Mouse (Mus musculus): ENCODE results near the gene Olfr1314. TPM values are rescaled to one million over a fixed set of nuclear protein-coding genes. Genes with fewer than 3 reads are reported as not detected.

Gene Olfr1314
- not detected in 2 replicates for polyA plus RNA-seq (2015; fragmentation: Nextera tagmentation; extraction: Ambion mirVana)

DNA sequence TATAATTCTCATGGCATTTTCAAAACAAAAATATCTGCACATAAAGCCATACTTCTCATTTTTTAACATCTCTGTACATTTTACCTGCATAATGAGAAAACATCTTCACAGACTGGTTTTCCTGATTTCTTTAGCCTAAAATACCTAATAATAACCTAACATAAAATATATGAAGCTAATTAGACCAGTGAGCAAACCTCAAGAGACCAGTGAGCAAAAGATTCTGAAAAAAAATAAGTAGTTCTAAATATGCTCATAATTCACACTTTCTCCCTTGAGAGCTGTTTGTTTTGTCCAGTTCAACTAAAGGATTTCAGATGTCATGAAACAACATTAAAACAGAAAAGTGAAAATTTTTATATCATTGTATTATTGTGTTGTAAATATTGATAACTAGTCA is at the start of gene Olfr1314:
TSS of gene Olfr1314 (minus strand) at position 101 of the 400 bp plus-strand sequence.
- Histone ChIP-seq H3K4me1 (no peaks in the 10 kb centered on the region), H3K36me3 (ENCODE audit: poor library complexity, severe bottlenecking) (no peaks in the 10 kb centered on the region), H3K9ac (no peak within 1 kb of the TSS), H3K4me2 (no peak within 1 kb of the TSS), H3K27me3 (no peaks in the 10 kb centered on the region), H3K27ac (no peak within 1 kb of the TSS), H3K9me3 (replicated peaks) (no peaks in the 10 kb centered on the region), H3K4me3 (no peak within 1 kb of the TSS)
- ATAC-seq = no peak

DNA sequence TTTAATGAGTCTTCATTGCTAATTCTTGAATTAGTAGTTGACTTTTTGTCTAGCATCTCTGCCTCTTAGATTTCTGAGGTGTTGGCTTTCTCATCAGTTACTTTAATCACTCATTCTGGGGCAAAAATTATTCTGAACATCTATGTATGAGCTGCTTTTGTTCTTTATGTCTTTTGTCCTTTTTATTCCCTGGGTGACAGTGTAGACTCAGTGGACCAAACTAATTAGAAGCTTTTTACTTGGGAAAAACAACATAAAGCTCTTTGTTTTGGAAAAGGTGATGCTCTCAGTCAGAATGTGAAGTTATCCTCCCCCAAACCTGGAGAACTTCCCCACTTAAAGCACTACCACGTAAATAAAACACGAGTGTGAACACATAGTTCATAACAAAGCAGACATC is 43.4 kb upstream of the Olfr1314 start, which contains the start of gene Olfr1317:
TSS of gene Olfr1317 (plus strand) at position 301 of the 400 bp plus-strand sequence.
- H3K4me1 ChIP-seq = no peaks in the 10 kb centered on the region
- ATAC-seq = no peak
- WGBS = 78% methylated on average over 2 of the region's 2 CpGs

DNA sequence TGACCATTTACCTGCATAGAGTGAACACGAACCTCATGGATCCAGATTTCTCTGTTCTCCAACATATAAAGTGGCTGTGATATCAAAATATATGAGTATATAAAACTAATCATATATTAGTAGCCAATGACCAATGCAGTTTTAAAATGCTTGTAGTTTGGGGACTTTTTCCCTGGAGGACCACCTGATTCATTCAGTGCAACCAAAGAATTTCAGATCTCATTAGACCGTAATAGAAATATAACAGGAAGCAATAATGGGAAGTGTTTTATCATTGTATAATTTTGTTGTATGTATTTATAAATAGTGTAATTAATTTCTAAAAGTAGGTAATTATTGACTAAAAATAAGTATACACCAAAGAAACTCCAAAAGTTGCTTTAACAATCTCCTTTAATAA is 38.3 kb upstream of the Olfr1314 start, which contains the start of gene Olfr1316:
TSS of gene Olfr1316 (minus strand) at position 101 of the 400 bp plus-strand sequence.
- Histone ChIP-seq H3K4me1 (no peaks in the 10 kb centered on the region), H3K4me3 (no peak within 1 kb of the TSS), H3K4me2 (no peak within 1 kb of the TSS), H3K27me3 (no peaks in the 10 kb centered on the region), H3K36me3 (ENCODE audit: poor library complexity, severe bottlenecking) (no peaks in the 10 kb centered on the region), H3K9me3 (replicated peaks) (no peaks in the 10 kb centered on the region), H3K27ac (no peak within 1 kb of the TSS), H3K9ac (no peak within 1 kb of the TSS)
- WGBS = 93% methylated on average over 2 of the region's 2 CpGs
- ATAC-seq = no peak

More for the DNA sequence above, 43.4 kb upstream of the Olfr1314 start, which contains the start of gene Olfr1317:
- Histone ChIP-seq H3K9me3 (replicated peaks) (no peaks in the 10 kb centered on the region), H3K4me3 (no peak within 1 kb of the TSS), H3K27me3 (no peaks in the 10 kb centered on the region), H3K27ac (no peak within 1 kb of the TSS), H3K36me3 (ENCODE audit: poor library complexity, severe bottlenecking) (no peaks in the 10 kb centered on the region), H3K9ac (no peak within 1 kb of the TSS), H3K4me2 (no peak within 1 kb of the TSS)

DNA sequence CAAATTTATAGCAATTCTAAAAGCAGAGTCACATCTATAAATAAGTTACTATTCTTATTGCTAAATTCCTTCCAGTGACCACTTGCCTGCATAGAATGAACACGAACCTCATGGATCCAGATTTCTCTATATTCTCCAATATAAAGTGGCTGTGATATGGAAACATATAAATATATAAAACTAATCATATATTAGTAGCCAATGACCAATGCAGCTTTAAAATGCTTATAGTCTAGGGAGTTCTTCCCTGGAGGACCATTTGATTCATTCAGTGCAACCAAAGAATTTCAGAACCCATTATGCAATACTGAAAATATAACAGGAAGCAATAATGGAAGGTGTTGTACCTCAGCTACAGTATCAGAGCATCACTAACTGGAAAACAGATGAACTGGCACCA is 18.8 kb upstream of the Olfr1314 start, which contains the start of gene Olfr1315-ps1:
TSS of gene Olfr1315-ps1 (minus strand) at position 101 of the 400 bp plus-strand sequence.
- H3K27ac ChIP-seq = no peak within 1 kb of the TSS
- no peaks in the 10 kb centered on the region for H3K4me1 ChIP-seq
- H3K4me2 ChIP-seq = no peak within 1 kb of the TSS
- H3K9ac ChIP-seq = no peak within 1 kb of the TSS
- H3K9me3 ChIP-seq (replicated peaks) = no peaks in the 10 kb centered on the region
- H3K27me3 ChIP-seq = no peaks in the 10 kb centered on the region
- H3K4me3 ChIP-seq = no peak within 1 kb of the TSS
- no peaks in the 10 kb centered on the region for H3K36me3 ChIP-seq (ENCODE audit: poor library complexity, severe bottlenecking)
- no peak for ATAC-seq
- 82% methylated on average over 1 of the region's 1 CpGs for WGBS

DNA sequence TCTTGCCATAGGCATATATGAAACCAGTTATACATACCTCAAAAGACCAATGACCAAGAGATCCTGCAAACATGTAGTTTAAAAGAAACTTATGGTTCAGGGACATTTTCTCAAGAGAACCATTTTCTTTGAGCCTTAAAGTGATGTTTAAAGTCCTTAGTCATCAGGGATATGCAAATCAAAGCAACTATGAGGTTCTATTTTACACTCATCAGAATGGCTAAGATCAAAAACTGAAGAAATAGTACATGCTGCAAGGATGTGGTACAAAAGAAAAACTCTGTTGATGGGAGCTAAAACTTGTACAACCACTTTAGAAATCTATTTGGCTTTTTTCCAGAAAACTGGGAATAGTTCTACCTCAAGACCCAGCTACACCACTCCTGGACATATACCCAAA is 18.8 kb downstream of the Olfr1314 start, which contains the start of gene Olfr1313:
TSS of gene Olfr1313 (minus strand) at position 101 of the 400 bp plus-strand sequence.
- no peaks in the 10 kb centered on the region for H3K36me3 ChIP-seq (ENCODE audit: poor library complexity, severe bottlenecking)
- no peak within 1 kb of the TSS for H3K27ac ChIP-seq
- ATAC-seq = no peak
- H3K4me1 ChIP-seq = no peaks in the 10 kb centered on the region
- no peaks in the 10 kb centered on the region for H3K27me3 ChIP-seq
- H3K4me2 ChIP-seq = no peak within 1 kb of the TSS
- H3K9ac ChIP-seq = no peak within 1 kb of the TSS
- no peak within 1 kb of the TSS for H3K4me3 ChIP-seq
- no peaks in the 10 kb centered on the region for H3K9me3 ChIP-seq (replicated peaks)

DNA sequence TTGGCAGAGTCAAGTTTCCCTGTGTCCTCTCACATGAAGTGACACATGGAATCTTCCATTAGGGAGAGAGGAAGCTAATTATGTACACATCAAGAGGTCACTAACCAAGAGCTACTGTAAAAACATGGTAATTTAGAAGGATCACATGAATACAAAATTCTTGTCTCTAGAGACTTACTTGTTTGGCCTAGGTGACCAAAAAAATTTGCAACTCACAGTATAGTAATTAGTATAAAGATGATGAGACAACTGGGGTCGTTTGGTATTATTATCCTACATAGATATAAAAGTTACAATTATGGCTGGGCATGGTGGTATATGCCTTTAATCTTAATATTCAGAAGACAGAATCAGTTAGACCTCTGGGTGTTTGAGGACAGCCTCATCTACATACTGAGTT is 46.4 kb downstream of the Olfr1314 start, which contains the start of gene Olfr1312:
TSS of gene Olfr1312 (minus strand) at position 101 of the 400 bp plus-strand sequence.
- no peaks in the 10 kb centered on the region for H3K27me3 ChIP-seq
- H3K4me3 ChIP-seq = no peak within 1 kb of the TSS
- no peak for ATAC-seq
- H3K4me1 ChIP-seq = no peaks in the 10 kb centered on the region
- no peaks in the 10 kb centered on the region for H3K36me3 ChIP-seq (ENCODE audit: poor library complexity, severe bottlenecking)
- H3K9me3 ChIP-seq (replicated peaks) = no peaks in the 10 kb centered on the region
- no peak within 1 kb of the TSS for H3K4me2 ChIP-seq
- 49% methylated on average over 1 of the region's 1 CpGs for WGBS
- no peak within 1 kb of the TSS for H3K9ac ChIP-seq
- H3K27ac ChIP-seq = no peak within 1 kb of the TSS

Other genes with a start within 250 kb of the Olfr1314 start
- not detected in 2 replicates for gene Olfr1305, start 219.6 kb downstream of the Olfr1314 start, polyA plus RNA-seq (2015; fragmentation: Nextera tagmentation; extraction: Ambion mirVana)
- gene Olfr1306, start 180.5 kb downstream of the Olfr1314 start, polyA plus RNA-seq (2015; fragmentation: Nextera tagmentation; extraction: Ambion mirVana) = not detected in 2 replicates
- 0.01 TPM in 2 replicates for gene Olfr1307, start 147.3 kb downstream of the Olfr1314 start, polyA plus RNA-seq (2015; fragmentation: Nextera tagmentation; extraction: Ambion mirVana)
- gene Olfr1308, start 131.8 kb downstream of the Olfr1314 start, polyA plus RNA-seq (2015; fragmentation: Nextera tagmentation; extraction: Ambion mirVana) = not detected in 2 replicates
- gene Olfr1309, start 106.5 kb downstream of the Olfr1314 start, polyA plus RNA-seq (2015; fragmentation: Nextera tagmentation; extraction: Ambion mirVana) = not detected in 2 replicates
- gene Olfr1310, start 84.1 kb downstream of the Olfr1314 start, polyA plus RNA-seq (2015; fragmentation: Nextera tagmentation; extraction: Ambion mirVana) = not detected in 2 replicates
- not detected in 2 replicates for gene Olfr1311, start 72.4 kb downstream of the Olfr1314 start, polyA plus RNA-seq (2015; fragmentation: Nextera tagmentation; extraction: Ambion mirVana)
- gene Olfr1312, start 46.5 kb downstream of the Olfr1314 start, polyA plus RNA-seq (2015; fragmentation: Nextera tagmentation; extraction: Ambion mirVana) = not detected in 2 replicates
- gene Olfr1313, start 18.9 kb downstream of the Olfr1314 start, polyA plus RNA-seq (2015; fragmentation: Nextera tagmentation; extraction: Ambion mirVana) = not detected in 2 replicates
- gene Olfr1315-ps1, start 18.7 kb upstream of the Olfr1314 start, polyA plus RNA-seq (2015; fragmentation: Nextera tagmentation; extraction: Ambion mirVana) = not detected in 2 replicates
- not detected in 2 replicates for gene Olfr1316, start 38.2 kb upstream of the Olfr1314 start, polyA plus RNA-seq (2015; fragmentation: Nextera tagmentation; extraction: Ambion mirVana)
- gene Olfr1317, start 43.5 kb upstream of the Olfr1314 start, polyA plus RNA-seq (2015; fragmentation: Nextera tagmentation; extraction: Ambion mirVana) = not detected in 2 replicates
- 0.06 TPM in 1 of 2 replicates, not detected in the other for gene Olfr1318, start 57.4 kb upstream of the Olfr1314 start, polyA plus RNA-seq (2015; fragmentation: Nextera tagmentation; extraction: Ambion mirVana)
- 9.7 and 10.6 TPM in 2 replicates for gene Lpcat4, start 142.7 kb upstream of the Olfr1314 start, polyA plus RNA-seq (2015; fragmentation: Nextera tagmentation; extraction: Ambion mirVana)
- gene Nutm1, start 162.5 kb upstream of the Olfr1314 start, polyA plus RNA-seq (2015; fragmentation: Nextera tagmentation; extraction: Ambion mirVana) = not detected in 2 replicates
- 180 and 196 TPM in 2 replicates for gene Nop10, start 165.1 kb upstream of the Olfr1314 start, polyA plus RNA-seq (2015; fragmentation: Nextera tagmentation; extraction: Ambion mirVana)
- 11.8 and 14.7 TPM in 2 replicates for gene Slc12a6, start 169.0 kb upstream of the Olfr1314 start, polyA plus RNA-seq (2015; fragmentation: Nextera tagmentation; extraction: Ambion mirVana)
- not detected in 2 replicates for gene Gm21985, start 169.5 kb upstream of the Olfr1314 start, polyA plus RNA-seq (2015; fragmentation: Nextera tagmentation; extraction: Ambion mirVana)

All from forebrain, embryonic 13.5 days (tissue).